Mouse (Mus musculus) cerebral cortex, adult 2 months (tissue): ENCODE results near the gene Hk2.

Experiments
- whole genome bisulfite sequencing: fragments of 180-500 bp; shearing (Covaris S2); methylation state at CpG from one replicate; pipeline ENCODE4 v1.1.7; 2018; 5-methylcytosine and 5-hydroxymethylcytosine counted together

Hk2 gene

DNA sequence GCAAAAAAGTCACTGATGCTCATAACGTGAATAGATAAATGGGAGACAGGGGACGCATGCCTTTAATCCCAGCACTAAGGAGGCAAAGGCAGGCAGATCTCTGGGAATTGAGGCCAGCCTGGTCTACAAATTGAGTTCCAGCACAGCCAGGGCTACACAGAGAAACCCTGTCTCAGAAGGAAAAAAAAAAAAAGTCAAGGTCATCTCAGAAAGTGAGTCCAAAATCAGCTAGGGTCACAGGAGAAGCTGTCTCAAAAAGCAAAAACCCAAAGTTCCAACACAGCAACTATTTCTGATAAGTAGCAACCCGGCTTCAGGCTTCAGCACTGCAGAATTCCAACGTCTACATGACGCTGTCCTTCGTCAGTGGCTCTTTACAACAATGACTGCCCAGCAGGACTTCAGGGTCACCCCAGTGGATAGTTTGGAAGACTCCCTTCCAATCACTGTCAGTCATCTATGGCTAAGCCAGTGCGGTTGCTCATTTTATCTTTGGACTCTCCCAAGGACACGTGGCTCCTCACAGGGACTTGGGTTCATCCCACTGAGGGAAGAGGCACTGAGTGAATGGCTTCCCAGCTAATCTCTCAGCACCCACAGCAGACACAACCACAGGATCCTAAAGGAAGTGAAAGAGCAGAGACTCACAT is 33.3 kb downstream of the Hk2 start:
- WGBS, result 90% methylated on average over 8 of the region's 8 CpGs

DNA sequence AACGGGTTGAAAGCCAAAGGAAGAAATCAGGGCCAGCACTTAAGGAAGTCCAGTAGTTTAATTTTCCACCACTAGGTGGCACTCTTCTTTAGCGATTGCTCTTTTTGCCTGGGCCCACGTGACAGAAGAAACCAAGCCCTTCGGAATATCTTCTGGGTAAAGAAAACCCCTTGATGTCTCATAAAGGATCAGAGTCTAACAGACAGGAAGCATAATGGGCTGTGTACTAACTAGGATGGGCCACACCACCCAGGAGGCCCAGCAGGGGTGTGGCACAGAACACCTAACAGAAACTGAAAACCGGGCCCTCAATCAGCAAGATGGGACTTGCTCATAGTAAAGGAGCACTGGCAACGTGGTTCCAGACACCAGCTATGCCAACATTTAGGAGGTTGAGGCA is 34.0 kb downstream of the Hk2 start:
- 19% methylated on average over 6 of the region's 6 CpGs for WGBS

- WGBS, result 96% methylated on average over 27 of the region's 27 CpGs
Observed at GRCm38 (mm10) chr6:82737634-82738540, 36.4 kb downstream of the Hk2 start.

DNA sequence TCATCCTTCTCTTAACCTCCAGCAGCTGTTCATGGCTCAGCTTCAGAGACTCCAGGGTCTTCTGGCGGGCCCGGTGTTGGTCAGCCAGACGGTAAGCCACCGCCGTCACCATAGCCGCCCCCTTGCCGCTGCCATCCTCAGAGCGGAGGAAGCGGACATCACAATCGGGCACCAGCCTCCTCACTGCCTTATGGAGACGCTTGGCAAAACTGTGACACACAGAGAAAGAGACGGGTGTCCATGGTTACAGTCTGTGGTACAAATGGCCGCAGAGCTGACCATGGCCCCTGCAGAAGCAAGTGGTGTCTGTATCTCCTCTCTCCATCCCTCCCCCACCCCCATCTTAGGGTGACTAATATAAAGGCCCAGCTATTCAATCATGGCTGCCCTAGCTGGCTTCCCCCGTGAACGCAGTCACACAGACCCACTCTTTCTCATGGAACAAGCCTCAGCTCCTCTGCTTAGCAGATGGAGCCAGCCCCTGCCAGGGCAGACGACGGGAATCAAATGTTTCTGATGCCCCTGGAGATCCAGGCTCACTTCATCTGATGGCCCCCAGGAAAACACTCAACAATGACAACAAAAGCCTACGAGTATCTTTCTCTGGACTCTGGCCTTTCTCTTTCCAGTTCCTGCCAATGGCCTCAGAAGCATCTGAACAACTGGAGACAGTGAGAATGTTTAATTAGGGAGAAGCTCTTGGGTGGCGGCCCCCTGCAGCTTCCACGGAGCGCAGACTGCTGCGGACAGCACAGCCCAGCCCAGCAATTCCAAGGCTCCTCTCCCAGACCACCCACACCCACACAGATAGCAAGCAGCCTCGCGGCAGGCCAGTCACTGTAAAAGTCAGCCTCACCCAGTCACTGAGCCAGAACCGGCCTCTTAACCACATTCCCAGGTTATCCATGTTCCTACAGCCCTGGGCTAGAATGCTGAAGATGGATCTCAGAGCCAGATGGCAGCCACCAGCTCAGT is 37.3 kb downstream of the Hk2 start:
- 69% methylated on average over 25 of the region's 25 CpGs for WGBS

DNA sequence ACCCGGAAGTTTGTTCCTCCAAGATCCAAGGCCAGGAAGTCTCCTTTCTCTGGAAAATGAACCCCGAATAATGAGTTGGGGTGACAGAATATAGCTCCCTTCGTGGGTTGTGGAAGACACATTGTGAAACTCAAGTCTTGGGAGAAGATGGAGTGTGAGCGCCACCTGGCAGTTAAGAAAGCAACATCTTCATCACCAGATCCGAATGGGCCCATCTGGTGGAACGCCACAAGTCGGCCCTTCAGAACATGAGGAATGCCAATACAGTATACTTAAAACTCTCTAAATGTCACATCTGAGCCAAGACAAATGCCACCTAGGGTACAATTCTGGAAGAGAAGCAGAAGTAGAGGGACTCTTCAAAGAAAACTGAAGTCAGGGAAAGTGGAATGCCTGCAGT is 38.9 kb downstream of the Hk2 start:
- WGBS, result 53% methylated on average over 7 of the region's 7 CpGs

- 93% methylated on average over 21 of the region's 21 CpGs for WGBS
Observed at GRCm38 (mm10) chr6:82728635-82729034, 45.6 kb downstream of the Hk2 start.

GRCm38 (mm10) chr6:82727206-82727605 is 47.0 kb downstream of the Hk2 start:
- 95% methylated on average over 13 of the region's 13 CpGs for WGBS

DNA sequence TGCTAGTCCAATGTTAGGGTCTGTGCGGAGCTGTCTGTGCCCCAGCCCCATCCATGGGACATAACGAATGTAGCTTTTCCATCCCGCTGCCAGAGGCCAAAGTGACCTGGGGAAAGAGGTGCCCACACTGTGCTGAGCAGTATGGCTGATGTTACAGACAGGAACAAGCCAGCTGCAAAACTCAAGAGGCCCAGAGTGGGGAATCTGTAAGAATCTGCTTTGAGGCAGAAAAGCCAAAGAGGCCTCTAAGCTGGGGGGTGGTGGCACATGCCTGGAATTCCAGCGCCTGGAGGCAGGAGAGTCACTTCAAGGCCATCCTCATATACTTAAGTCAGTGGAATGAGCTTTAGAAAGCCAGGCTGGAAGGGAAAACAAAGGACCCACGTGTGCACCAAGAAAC is 50.9 kb downstream of the Hk2 start:
- WGBS, result 79% methylated on average over 5 of the region's 5 CpGs

GRCm38 (mm10) chr6:82716126-82716525 is 58.1 kb downstream of the Hk2 start:
- WGBS, result 58% methylated on average over 4 of the region's 4 CpGs

- WGBS, result 83% methylated on average over 3 of the region's 3 CpGs
Observed at GRCm38 (mm10) chr6:82715653-82716052, 58.6 kb downstream of the Hk2 start.

DNA sequence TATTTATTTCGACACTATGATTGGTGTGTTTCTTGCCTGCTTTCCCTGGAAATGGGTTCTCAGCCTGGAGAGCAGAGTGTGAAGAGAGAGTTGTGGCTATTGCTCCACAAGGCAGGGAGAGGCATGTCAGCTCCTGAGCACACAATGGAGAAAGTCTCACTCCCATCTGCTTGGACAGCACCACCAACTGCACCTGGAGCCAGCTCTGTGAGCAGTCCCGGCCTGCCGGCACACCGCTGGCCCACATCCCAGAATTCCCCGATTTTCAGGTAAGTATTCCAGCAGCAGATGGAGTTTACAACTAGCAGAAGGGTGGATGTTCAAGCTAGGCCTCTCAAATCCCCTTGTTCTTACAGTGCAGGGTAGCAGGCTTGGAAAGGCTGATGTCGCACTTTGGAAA is 59.0 kb downstream of the Hk2 start:
- 80% methylated on average over 6 of the region's 6 CpGs for WGBS

DNA sequence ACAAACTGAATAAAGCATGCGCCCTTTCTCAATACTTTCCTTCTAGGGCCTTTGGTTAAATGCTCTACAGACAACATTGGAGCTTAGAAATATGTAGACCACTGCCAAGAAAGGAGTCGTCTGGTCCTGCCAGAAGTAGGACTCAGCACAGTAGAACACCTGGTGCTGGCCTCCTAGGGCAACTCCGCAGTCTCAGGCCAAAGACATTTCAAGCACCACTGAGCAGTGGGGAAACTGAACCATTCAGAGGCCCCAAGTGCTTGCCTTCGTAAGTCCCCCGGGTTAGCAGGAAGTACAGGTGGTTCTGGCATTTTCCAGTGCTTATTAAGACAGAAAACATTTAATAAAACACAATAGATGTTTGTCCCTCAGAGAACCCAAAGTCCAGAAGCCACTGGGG is 59.4 kb downstream of the Hk2 start:
- 89% methylated on average over 5 of the region's 5 CpGs for WGBS

DNA sequence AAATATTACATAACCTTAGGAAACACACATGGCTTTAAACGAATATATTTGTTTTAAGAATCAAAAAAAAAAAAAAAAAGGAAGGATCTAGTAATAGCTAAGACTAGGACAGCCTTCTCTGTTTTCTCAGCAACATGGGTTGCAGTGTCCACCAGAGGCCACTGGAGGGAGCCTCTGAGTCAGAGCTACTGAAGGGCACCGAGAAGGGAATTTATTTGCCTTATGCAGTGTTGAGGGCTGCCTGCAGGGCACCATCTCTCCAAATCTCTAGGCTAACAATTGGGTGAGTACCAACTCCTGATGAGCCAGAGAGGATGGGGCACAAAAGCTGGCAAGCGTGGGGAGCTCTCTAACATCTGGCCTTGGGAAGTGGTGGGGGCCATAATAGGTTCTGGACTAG is 60.0 kb downstream of the Hk2 start:
- 19% methylated on average over 3 of the region's 3 CpGs for WGBS

DNA sequence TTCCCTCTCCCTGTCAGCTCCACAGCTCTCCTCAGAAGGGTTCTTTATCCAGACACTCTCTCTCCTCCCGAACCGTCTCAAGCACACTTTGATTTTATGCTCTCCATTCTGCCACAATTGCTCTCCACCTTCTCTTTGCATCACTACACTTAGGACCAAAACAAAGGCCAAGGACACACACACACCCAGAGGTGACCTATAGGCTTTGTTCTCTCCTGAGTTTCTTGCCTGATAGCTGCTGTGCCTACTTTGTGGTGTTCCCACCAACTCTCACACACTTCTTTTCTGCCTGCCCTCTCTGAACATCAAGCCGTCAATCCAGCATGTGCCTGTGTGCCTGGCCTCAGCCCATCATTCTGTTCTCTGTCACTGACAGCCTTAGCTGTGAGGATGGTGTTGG is 66.5 kb downstream of the Hk2 start:
- 84% methylated on average over 3 of the region's 3 CpGs for WGBS

GRCm38 (mm10) chr6:82707241-82707640 is 67.0 kb downstream of the Hk2 start:
- WGBS, result 94% methylated on average over 10 of the region's 10 CpGs

DNA sequence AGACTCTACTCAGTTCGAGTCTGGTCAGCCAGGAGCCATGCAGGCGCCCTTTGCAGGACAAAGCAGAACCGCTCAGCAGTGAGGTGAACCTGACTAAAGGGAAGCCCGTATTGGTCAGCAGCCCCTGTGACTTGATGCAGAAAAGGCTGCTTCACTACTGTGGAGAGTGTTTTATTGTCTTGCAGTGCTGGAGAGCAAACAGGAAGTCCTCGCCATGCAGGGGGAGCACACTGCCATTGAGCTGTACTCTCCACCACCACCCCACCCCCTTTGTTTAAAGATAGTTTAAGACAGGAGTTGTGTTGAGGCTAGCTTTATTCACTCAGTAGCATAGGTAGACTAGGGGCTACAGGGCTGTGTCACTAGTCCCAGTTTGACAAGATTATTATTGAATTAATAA is 69.0 kb downstream of the Hk2 start, which contains the start of gene Pole4:
Gene Pole4, minus strand, starts transcription at position 145 of the 400 bp plus-strand sequence.
- WGBS, result 90% methylated on average over 5 of the region's 5 CpGs

DNA sequence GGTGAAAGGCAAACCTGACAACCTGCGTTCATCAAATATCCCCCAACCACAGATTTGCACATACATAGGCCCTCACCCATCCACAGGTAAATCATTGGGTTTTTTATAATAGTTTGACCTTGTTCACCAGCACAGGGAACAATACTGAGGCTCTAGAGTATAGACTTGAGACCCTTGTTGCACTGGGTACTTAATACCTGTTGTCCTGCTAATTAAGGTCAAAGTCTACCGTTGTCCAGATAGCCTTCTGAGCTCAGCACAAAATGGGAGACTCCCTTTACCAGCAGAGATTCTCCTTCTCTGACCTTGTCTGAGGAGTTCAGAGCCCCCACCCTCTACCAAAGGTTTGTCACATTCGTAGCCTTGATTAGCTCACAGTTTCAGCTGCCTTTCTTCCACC is 70.5 kb downstream of the Hk2 start:
- 92% methylated on average over 3 of the region's 3 CpGs for WGBS

DNA sequence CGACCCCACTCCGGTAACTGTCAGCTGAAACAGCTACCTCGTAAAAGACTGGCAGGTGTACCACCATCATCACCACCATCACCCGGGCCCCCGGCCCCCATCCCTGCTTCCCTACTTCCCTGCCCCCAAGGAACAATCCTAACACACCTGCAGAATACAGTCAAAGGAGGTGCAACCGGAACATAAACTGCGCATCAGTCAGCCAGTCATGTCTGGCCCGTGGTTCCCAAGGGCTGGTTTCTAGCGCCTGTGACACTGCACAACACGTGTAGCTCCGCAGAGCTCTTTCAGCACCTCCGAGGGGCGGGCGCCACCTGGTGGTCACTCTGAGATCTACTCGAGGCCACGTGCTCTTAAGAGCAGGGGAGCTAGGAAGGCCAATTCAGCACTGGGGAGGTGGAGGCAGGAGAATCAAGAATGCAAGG is 71.6 kb downstream of the Hk2 start:
- WGBS, result 32% methylated on average over 16 of the region's 16 CpGs

- 81% methylated on average over 6 of the region's 6 CpGs for WGBS
Observed at GRCm38 (mm10) chr6:82701296-82701695, 73.0 kb downstream of the Hk2 start.

DNA sequence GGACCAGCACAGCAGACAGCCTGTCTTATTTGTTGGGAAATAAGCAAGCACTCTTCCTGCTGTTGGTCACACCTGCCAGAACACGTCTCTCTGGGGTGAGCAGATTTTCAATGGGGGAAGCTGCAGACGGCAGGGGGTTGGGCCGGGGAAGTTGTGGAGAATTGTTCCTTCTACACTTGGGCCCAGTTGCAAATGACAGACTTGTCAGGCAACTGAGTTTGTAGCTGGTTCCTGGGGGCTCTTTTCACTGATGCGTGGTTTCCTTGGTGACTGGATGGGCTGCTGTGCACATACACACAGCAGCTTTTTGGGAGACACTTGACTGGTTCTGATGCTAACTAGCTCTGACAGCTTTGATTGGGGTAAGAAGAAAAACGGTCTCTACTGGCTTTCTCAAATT is 74.4 kb downstream of the Hk2 start:
- 45% methylated on average over 5 of the region's 5 CpGs for WGBS

DNA sequence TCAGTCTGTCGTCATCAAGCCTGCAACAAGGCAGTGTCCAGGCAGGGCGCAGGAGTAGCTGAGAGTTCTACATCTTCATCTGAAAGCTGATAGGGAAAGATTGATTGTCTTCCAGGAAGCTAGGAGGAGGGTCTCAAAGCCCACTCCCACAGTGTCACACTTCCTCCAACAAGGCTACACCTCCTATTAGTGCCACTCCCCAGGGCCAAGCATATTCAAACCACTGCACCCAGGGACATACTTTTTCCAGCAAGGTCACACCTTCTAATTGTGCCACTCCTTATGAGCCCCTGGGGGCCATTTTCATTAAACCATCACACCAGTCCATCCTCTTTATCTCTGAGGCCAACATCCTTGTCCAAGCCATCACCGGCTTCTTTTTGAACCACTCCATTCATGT is 77.5 kb downstream of the Hk2 start:
- 97% methylated on average over 3 of the region's 3 CpGs for WGBS

- WGBS, result 27% methylated on average over 13 of the region's 13 CpGs
Observed at GRCm38 (mm10) chr6:82694668-82695067, 79.6 kb downstream of the Hk2 start.
